Mouse (Mus musculus) adrenal gland, adult (tissue): ENCODE data around the gene Vezf1.
"Not testable (repeated sequence)": the region's sequence is repeated elsewhere in the genome, so short reads cannot be mapped to it uniquely, and the experiment has no call there.

ENCODE experiments used
- DNase-seq, 2 experiments: peaks; one replicate each; pipeline ENCODE4 v3.0.0; 2022 to 2023; ENCODE audit warnings: low spot score in 1 of 2; ENCODE audit not compliant: inconsistent age in 2 of 2

Gene Vezf1

DNA sequence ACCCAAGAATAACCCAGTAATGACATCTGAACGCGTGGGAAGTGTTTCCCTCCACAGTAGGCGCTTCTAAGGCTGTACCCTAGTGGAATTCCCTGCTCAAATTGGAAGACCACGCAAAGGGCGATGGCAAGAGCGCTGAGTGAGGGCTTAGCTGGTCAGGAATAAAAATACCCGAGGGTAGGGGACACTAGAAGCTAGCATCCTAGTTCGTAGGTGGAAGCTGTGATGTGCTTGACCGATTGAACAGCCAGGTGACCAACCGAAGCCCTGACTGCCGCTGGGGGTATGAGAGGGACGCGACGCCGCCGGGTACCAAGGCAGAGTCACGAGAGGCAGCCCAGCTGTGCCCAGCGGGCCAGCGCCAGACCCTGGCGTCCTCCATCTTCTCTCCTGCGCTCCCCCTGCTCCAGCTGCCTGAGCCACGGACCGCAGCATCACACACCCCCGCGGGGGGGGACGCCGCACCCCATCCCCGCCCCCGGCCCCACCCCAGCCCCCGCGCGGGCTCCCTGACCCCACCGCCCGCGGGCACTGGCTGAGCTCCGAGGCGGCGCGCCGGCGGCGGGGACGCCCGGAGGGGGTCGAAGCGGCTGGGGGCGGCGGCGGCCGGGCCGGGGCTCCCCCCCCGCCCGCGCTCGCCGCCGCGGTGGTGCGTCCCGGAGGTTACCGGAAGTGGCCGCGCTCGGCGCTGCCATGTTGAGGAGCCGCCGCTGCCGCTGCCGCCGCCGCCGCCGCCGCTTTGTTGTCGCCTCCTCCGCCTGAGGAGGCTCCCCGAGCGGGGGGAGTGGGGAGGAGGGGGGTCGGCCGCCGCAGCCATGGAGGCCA is at the start of gene Vezf1:
Gene Vezf1 (plus strand): TSS at position 694 of the 825 bp plus-strand sequence.
- DNase-seq, result peak; percentile 86 to 95

DNA sequence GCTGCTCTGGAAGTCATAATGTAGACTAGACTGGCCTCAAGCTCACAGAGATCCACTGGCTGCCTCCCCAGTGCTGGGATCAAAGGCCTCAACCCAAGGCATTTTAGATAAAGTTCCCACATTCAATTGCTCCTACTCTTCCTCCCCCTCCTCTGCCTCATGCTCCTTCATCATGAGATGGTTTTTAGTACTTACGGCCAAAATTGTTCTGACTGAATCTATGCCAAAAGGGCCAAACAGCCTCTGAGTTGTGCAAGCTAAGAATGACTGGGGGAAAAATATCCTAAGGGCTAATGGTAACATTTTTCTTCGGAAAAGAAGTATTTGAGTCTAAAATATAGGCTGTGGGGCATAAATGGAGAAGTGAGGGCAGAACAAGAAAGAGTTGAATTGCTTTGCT is 44.1 kb upstream of the Vezf1 start:
- peak in 1 of 2 experiments; percentile 37 for DNase-seq

DNA sequence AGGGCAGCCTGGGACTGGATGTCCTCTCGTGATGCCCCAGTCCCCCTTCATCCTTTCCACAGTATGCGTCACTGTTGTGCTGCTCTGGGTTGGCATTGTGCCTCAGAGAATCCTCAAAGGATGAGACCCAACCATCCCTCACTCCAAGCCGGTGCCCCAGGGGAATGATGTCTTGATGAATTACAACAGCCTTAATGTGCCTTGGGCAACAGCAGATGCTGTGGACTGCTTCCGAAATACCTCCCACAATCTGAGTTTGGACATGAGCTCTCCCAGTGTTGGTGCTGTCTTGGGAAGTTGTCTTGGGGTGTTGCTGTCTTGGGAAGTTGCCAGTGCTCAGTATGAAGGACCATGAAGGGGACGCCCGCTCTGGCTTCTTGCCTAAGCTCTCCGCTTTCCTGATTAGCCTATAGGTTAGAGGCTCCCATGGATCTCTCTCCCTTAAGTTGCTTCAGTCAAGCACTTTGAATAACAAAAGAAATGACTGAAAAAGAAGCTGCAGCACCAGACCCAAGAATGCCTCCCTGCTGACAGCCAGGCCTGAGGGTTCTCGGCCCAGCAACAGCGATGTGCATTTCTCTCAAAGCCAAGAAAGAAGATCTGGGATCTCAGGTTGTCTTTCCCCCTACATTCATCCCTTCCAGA is 40.6 kb upstream of the Vezf1 start:
- DNase-seq, result no peak

DNA sequence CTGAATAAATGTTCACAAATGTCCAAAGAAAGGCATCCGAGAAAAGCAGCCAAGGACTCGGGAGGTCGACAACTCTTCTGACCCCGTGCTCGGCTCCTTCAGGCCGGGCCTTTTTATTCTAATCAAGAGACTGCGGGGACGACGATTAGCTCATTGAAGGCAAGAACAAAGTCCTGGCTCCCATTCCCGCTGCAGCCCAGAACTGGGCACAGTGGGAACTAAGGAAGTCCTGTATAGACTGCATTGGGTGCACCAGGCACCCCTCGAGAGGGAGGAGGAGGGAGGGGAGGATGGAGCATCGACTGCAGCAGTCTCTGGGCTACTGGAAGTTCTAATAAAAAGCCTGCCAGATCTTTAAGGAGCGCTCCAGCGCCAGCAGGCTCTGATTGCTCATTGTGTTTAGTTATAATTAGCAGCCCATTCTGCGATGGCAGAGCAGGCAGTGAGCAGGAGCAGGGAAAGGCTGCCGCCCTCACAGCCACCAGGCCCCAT is 39.8 kb upstream of the Vezf1 start:
- DNase-seq, result no peak

DNA sequence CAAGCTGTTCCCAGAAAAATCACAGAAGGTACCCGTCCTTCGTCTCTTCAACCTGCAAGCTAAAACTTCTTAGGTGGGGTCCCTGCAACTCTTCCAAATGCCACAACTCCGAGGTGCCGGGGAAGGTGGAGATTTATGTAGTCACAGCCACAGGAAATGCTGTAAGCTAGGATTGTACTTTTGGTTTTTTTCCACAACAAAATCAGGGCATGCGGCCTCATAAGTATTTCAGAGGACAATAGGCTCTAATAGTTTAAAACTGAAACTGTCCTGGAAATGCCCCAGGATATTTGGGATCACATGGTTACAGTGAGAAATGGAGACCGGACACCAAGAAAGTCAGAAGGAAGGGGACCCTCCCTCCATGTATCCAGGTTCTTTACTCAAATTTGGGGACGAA is 37.9 kb upstream of the Vezf1 start:
- peak in 1 of 2 experiments; percentile 50 for DNase-seq

DNA sequence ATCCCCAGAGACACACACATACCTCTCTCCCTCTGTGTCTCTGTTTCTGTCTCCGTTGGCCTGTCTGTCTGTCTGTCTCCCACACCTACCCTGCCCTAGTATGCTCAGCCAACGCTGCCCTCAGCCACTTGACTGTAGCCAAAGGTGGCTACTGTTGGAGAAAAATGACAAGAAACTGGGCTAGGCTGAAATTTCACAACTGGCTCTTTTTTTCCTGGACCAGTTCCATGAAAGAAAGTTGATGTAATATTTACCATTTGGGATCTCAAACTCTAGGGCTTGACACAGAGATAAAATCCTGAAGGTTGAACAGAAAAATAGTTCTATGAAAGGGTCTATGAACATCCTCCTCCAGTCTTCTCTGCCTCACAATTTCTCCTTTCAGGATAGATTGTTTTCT is 37.2 kb upstream of the Vezf1 start:
- DNase-seq, result peak in 1 of 2 experiments; percentile 43

DNA sequence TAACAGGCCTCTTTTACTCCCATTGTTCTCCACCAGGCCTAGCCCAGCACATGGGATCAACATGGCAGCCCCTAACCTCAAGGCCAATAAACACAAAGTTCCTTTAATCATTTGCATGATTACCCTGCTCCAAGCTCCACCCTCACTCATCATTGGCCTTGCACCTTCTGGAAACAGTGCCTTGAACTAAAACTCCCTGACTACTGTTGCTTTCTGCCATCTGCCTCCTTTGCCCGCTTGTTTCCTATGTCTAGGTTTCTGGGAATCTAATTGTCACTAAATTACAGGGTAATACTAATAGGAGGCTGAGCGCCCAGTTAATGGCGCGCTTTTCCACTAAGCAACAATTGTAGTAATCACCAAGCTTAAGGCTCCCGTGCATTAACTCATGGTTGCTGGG is 36.3 kb upstream of the Vezf1 start:
- DNase-seq, result no peak

DNA sequence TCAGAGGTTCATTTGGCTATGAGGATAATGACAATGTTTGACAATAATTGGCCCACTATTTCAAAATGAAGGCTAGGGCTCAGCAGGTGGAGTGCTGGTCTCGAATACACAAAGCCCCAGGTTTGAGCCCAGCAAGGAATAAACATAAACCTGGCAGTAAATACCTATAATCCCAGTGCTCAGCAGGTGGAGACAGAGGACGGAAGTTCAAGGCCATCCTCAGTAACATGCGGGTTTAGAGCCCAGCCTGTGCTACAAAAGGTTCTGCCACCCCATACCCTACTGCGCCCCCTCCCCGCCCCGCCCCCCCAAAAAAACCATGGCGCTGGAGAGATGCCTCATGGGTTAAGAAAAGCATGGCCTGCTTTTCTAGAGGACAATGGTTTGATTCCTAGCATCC is 32.1 kb upstream of the Vezf1 start:
- no peak for DNase-seq

DNA sequence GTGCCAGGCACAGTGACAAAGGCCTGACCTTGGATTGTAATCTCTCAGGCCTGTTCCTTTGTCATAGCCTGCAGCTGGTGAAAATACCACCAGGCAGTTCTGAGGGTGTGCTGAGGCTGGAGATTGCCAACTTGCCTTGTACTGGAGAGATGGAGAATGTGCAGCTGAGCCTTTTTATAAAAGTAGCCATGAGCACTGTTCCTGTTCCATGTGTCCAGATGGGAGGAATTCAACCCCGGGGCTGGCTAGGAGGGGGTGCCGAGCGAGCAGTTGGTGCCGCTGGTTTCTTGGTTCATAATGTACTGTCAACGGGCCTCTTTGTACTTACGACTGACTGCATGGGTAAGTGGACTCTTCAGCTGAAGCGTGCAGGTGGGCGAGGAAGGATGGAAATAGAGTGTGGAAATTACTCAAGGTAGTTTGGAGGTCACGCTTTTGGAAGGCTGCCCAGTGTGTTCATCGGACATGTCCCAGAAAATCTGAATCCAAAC is 31.3 kb upstream of the Vezf1 start:
- peak in 1 of 2 experiments; percentile 74 for DNase-seq

DNA sequence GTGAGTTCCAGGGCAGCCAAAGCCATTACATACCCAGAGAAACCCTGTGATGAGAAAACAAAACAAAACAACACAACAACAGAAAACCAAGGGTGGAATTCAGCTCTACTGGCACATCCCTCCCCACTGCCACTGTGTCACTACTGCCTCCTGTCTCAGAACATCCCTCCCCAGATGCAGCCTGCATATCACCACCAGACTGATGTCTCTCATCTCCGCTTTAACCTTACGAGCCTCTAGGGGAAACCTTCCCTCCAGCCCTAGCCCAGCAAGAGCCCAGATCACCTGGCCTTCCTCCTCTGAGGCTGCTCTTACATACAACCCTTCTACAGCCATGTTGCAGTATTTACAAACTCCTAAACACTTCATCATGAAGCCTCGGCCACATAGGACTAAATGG is 30.7 kb upstream of the Vezf1 start:
- DNase-seq, result no peak

DNA sequence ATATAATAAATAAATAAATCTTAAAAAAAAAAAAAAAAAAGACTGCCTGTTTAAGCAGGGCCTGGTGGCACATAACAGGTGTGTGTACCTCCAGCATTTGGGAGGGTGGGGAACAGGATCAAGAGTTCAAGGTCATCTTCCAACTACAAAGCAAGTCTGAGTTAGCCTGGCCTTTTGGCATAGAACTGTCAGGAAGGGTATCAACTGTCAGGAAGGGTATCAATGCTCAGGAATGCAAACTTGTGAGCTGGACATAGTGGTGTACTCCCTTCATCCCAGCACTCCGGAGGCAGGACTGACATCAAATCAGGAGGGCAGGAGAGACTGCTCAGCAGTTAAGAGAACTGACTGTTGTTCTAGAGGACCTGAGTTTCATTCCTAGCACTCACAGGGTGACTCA is 29.0 kb upstream of the Vezf1 start:
- no peak for DNase-seq

DNA sequence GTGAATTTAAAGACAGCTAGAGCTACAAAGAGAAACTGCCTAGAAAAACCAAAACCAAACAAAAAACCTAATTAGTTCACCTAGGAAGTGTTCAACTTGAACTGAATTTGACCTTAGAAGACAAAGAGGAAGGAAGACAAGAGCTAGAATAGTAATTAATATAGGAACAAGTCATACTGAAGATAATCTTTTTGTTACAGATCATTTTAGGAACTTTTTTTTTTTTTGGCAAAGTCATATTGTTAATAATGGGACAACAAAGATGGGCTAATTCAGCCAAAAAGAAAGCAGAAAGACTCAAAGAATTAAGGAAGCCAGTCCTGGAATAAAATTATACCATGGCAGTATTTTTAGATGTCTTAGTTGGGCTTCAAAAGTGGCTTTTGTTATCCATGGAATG is 23.8 kb upstream of the Vezf1 start:
- no peak for DNase-seq

DNA sequence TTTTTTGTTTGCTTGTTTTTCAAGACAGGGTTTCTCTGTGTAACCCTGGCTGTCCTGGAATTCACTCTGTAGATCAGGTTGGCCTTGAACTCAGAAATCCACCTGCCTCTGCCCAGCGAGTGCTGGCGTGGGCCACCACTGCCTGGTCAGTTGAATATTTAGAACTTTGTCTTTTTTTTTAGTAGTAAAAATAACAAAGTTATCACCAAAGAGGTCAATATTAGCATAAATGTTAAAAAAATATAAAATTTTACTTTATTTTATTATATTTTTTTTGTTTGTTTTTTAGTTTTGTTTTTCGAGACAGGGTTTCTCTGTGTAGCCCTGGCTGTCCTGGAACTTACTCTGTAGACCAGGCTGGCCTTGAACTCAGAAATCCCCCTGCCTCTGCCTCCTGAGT is 22.9 kb upstream of the Vezf1 start:
- not testable (repeated sequence) for DNase-seq

DNA sequence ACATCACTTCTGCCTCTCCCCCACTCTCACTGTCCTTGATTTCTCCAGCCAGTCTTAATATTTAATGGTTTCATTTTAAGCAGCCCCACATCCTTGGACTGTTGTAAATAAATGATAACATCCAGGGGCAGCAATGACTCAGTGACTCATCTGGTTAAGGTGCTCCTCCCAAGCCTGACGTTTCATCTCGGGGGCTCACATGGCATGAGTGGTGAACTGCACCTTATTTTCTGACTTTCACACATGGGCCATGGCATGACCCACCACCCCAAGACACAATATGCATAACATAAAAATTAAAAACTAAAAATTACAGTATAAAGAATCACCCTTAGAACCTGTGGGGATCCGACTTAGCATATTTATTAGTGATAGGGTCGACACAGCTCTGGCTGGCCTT is 22.2 kb upstream of the Vezf1 start:
- peak in 1 of 2 experiments; percentile 68 for DNase-seq

DNA sequence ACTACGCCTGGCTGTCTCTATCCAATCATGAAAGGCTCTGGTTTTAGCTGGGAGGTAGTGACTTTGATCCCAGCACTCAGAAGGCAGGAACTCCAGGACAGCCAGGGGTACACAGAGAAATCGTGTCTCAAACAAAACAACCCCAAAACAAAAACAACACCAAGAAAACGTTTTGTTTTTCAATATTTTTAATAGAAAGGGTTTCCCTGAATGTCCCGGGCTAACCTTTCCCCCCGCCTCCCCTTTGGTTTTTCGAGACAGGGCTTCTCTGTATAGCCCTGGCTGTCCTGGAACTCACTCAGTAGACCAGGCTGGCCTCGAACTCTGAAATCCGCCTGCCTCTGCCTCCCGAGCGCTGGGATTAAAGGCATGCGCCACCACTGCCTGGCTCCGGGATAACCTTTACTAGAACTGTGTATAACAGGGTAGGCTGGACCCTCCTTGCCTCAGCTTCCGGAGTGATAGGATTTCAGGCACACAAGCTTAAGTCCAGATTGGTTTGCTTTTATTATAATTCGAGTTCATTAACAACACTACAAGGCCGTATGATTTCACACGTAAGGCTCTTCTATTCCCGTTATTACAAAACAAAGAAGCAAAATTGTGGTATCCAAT is 21.6 kb upstream of the Vezf1 start:
- peak; percentile 33 to 68 for DNase-seq

DNA sequence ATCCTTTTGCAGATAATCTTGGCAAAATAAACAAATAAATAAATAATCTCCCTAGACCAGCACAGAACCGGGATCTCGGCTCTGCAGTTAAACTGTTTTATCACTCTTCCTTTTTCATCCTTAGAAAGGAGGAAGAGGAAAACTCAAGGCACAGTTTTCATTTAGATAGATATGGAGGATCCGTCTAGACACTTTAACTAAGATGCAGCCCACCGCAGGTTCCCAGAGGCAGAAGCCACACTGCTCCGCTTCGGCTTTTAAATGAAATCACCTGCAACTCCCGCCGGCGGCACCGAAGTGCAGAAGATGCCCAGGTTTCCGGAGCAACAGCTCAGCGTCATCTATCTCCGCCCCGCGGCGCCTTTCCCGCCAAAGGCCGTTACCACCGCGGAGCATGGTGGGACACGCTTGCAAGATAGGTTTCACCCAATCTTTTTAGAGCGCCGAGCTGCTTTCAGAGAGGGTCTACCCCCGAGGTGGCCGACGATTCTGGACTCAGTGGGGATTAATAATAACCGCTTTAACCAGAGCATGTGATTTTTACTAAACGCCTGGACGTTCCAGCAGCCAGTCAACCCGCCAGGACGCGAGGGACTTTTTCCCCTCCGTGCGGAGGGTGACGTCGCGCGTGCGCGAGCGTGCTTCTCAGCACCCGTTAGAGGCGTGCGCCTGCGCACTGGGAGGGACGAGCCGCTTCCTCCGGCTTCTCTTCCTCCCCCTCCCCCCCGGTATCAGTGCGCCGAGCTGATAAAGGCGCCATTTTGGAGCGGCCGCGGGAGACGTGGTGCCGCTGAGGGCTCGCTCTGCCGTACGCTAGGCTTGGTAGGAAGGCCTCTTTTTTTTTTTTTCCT is 20.9 kb upstream of the Vezf1 start, which contains the start of gene Srsf1:
Gene Srsf1 (plus strand): TSS at position 430 of the 851 bp plus-strand sequence.
- DNase-seq, result peak; percentile 98 to 100

DNA sequence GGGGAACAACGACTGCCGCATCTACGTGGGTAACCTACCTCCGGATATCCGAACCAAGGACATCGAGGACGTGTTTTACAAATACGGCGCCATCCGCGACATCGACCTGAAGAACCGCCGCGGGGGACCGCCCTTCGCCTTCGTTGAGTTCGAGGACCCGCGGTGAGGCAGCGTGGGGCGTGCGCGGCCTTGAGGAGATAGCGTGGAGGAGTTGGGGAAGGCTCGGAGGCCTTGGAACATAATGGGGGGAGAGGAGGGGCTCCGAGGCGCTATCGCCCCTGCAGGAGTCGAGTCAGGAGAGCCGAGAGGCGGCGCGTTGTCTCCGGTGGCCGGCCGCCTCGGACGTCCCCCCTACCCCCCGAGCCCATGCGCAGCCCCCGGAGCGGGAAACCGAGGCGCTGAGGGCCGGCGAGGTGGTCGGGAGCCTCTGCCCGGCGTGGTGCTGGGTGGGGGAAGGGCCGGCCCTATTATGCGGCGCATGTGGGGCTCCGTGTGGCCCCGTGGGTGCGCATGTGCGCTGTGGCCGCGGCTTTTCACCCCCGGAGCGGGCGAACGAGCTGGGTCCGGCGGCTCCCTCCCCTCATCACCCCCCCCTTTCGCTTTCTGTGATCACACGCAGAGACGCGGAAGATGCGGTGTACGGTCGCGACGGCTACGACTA is 20.1 kb upstream of the Vezf1 start:
- DNase-seq, result peak; percentile 84 to 92

DNA sequence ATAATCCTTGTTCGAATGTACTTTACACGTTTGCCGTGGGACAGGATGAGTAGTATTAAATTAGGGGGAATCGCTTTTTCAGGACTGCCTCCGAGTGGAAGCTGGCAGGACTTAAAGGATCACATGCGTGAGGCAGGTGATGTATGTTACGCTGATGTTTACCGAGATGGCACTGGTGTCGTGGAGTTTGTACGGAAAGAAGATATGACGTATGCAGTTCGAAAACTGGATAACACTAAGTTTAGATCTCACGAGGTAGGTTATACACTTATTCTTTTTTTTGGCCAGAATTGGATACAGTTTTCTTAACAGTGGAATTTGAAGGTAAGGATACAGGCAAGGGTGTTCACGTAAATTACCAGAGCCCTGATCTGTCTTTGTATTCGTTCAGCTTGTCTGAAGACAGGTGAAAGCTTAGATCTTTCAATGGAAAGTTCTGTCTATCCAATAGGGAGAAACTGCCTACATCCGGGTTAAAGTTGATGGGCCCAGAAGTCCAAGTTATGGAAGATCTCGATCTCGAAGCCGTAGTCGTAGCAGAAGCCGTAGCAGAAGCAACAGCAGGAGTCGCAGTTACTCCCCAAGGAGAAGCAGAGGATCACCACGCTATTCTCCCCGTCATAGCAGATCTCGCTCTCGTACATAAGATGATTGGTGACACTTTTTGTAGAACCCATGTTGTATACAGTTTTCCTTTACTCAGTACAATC is 19.0 kb upstream of the Vezf1 start:
- peak in 1 of 2 experiments; percentile 69 for DNase-seq

DNA sequence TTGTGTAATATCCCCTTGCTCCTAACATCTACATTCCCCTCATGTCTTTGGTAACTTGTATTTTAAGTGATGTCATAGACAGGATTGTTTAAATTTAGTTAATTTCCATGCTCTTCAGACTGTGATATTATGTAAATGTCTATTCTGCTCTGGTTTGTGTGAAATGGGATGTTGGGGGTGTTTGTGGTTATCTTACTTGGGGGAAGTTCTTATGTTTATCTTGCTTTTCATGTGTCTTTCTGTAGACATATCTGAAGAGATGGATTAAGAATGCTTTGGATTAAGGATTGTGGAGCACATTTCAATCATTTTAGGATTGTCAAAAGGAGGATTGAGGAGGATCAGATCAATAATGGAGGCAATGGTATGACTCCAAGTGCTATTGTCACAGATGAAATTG is 18.3 kb upstream of the Vezf1 start:
- DNase-seq, result no peak

DNA sequence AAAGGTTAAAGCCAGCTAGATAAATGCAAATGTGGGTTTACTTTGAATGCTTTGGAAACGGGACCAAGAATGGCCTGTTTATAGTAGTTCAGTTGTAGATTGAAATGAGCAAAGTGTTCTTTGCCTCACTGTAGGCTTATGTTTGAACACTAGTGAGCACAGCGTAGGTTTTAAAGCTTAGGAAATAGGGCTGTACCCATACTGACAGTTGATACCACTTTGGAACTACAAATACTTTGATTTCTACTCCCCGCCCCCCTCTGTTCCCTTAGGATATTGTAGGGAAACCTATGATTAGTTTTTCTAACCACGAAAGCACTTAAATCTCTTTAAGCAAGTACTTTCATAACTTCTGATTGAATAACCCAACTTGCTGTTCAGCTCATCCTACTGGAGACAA is 15.4 kb upstream of the Vezf1 start:
- no peak for DNase-seq
